Mouse (Mus musculus): Measurements from ENCODE around the gene Hist1h2bg.

DNA sequence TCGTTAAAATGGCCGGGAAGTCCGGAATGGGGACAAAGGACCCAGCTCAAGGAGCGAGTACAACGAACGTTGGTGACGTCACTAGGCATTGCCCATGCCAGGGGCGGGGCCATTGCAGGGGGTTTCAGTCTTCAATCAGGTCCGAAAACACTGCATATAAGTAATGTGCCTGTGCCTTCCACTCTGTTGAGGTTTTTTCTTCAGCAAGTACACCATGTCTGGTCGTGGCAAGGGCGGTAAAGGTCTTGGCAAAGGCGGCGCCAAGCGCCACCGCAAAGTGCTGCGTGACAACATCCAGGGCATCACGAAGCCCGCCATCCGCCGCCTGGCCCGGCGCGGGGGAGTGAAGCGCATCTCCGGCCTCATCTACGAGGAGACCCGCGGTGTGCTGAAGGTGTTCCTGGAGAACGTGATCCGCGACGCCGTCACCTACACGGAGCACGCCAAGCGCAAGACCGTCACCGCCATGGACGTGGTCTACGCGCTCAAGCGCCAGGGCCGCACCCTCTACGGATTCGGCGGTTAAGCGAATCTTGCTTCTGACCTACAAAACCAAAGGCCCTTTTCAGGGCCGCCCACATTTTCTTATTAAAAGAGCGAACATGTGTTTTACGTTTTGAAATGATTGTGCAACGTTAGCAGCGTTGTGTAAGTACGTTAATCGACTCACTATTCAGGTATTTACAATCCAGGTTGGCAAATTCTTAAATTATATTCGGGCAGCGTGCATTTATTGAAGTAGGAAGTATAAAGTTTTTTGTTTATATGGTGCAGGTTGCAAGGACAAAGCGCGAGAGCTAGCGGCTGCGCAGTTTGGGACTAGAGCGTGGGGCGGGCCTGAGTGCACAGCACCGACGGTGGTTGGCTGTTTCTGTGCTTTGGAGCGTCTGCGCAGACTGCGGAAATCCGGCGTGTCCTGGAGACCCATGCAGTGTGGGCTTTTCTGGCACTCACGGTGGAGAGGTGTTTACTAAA, 40.0 kb upstream of the Hist1h2bg start, which contains the start of gene Hist1h4h:
- TF ChIP-seq CTCF (IDR thresholded peaks at IDR 0.05; ENCODE audit: control insufficient read depth, insufficient read depth, low read length) = no peak
- peak; percentile 100 for TF ChIP-seq POLR2A (IDR thresholded peaks at IDR 0.05; ENCODE audit: borderline replicate concordance, control insufficient read depth, low read depth, low read length)
